Mouse (Mus musculus) MN1 (cell line): ENCODE measurements around the gene Mark2.
A peak's percentile ranks its signal among the peaks of the same experiment; 100 is the strongest.

Source experiments
- DNase-seq: peaks from one replicate; pipeline ENCODE4 v3.0.0-alpha.2; 2016; ENCODE audit warnings: low spot score

Mark2 gene

DNA sequence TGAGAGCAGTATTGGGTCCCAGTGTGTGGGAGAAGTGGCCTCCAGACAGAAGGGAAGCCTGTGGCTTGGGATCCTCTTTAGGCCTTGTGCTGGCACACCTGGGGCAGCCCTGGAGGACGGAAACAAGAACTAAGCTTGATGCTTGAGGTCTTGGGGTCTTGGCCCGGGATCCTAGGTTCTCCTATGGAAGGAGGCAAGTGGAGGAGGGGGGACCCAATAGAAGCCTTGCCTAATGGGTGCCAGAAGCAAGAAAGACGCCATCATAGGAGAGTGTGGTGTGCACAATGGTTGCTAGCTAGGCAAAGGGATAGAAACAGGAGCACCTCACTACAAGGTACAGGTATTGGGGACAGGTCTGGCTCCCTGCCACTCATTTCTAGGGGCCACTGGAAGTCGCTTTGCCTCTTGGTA lies 75.2 kb downstream of the Mark2 start:
- peak; percentile 21 for DNase-seq

DNA sequence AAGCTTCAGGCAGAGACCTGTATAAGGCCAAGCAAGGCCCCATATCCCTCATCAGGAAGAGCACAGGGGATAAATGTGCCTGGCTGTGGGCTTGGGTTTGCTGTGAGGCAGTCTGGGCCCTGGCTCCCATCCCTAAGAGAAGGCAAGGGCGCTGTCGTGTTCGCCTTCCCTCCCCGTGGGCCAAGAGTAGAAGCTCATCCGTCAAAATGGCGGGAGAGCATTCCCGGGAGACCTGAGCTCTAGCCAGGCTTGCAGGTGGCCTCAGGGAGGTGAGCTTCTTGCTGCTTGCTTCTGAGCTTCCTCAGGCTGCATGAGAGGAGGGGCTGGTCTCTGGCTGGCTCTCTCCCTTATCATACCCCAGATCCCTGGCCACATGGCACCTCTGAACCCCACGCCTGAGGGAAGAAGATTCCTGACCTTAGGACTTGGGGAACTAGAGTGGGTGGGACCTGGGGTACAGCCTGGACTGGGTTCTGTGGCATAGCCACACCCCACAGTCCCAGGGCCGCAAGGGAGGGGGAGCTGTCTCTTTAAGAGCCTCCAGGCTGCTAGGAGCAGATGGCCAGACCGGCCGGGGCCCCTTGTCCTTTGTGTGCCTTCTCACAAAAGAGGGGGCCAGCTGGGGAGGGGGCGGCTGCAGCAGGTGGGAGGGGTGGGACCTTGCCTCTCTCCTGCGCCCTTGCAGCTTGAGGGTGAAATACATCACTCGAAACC lies 76.0 kb downstream of the Mark2 start:
- DNase-seq, result peak; percentile 61

DNA sequence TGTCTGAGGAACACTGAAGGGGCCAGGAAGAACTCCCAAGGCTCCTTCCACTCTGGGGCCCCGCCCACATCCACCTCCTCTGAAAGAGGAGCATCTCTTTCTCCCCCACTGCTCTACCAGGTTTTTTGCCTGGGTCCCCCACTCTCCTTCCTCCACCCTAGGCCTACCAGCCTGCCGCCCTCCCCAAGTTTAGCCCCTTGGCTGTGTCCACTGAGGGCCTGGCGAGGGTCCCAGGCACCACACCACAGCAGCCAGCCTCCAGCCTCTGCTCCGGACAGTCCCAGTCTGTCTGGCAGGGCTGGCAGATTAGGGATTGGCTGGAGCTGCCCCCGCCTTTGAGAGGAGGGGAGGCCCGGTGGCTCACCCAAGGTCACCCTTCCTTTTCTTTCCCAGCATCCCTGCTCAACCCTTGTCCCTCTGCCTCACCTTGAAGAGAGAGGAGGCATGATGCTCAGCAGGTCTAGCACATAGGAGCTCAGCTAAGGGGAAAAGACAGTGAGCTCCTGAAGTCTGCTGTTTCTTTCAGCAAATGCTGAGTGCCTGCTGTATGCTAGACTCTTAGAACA lies 76.8 kb downstream of the Mark2 start:
- DNase-seq, result peak; percentile 53

DNA sequence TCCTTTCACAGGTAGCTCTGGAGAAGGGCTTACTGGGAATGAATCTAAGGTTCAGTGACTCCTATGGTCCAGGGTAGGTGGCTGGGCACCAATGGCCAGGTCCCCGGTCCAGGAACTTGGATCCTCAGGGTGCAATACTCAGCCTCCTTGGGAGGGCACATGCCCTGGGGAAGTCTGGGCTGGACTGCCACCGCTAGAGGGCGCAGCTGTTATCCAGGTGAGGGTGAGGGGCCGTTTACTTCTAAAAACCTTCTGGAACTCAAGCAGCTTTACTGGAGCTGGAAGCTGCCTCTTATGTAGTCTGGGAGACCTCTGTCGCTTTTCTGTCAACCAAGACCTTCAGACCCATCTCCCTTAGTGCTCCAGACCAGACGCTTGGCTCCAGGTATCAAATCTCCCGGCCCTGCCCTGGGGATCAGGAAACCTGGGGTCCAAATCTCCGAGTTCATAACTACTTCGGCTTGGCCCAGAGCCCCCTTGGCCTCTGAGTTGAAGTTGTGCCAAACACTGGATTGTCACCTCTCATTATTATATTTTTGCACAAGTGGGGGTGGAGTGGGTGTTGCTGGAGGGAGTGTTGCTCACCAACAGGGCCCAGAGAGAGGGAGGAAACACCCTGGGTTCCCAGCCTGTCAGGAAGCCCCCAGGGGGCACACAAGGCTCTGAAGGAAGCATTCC lies 77.4 kb downstream of the Mark2 start:
- DNase-seq, result peak; percentile 73

DNA sequence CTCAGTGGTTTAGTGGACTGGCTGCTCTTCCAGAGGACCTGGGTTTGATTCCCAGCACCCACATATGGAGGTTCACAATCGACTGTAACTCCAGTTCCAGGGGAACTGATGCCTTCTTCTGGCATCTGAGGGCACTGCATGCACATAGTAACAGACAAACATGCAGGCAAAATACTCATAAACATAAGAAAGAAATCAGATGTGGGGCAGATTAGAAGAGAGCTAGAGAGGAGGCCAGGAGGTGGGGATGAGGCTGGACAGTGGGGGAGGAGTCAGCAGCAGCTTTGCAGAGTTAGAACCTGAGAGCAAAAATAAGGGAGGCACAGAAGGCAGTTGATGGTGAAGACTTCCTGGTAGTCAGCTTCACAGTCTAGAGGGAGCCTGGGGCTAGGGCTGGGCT lies 79.1 kb downstream of the Mark2 start:
- DNase-seq, result no peak

DNA sequence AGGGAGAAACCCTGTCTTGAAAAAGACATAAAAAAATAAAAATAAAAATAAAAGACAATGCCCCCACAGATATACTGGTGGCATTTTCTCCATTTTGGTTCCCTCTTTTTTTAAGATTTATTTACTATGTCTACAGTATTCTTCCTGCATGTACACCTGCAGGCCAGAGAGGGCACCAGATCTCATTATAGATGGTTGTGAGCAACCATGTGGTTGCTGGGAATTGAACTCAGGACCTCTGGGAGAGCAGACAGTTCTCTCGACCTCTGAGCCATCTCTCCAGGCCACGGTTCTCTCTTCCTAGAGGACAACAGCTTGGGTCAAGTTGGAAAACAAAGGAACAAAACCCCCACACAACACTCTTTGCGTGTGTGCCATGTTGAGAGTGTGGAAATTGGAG lies 79.7 kb downstream of the Mark2 start:
- DNase-seq, result no peak

DNA sequence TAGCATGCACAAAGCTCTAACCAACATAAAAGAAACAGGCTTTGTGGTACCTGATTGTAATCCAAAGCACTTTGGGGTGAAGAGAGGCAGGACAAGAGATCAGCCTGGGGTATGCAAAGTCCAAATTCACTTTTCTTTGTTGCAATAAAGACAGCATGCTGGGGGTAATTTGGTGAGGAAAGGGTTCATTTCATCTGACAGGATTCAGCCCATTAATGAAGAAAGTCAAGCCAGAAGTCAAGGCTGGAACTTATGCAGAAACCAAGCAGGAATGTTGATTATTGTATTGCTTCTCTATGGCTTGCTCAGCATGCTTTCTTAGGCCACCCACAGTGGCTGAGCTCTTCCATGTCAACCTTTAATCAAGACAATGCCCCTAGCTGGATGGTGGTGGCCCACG lies 80.2 kb downstream of the Mark2 start:
- no peak for DNase-seq

DNA sequence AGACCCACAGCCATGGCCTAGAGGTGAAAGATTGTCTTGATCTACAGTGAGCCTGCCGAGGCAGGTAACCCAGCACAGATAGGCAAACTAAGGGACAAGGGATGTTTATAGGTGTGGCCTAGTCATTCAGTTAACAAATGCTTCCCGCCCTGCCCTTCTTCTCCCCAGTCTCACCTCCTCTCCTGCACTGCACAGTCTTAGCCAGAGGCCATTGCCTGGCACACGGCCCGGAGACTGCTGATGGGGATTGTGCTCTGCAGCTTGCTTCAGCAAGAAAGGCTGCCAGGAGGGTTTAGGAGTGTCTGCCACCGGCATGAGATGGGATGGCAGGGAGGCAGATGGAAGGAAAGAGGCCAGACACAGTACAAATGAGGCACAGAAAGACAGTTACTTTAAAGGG lies 83.8 kb downstream of the Mark2 start:
- DNase-seq, result peak; percentile 65

DNA sequence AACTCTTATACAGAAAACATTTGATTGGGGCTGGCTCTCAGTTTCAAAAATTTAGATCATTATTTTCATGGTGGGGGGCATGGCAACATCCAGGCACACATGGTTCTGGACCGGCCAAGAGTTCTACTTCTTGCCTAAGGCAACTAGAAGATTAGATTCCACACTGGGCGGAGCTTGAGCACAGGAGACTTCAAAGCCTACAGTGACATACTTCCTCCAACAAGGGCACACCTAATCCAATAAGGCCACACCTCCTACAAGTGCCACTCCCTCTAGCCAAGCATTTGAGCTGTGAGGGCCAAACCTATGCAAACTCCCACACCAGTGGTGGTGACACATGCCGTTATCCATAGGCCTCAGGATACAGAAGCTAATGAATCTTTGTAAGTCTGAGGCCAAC lies 95.6 kb downstream of the Mark2 start:
- DNase-seq, result no peak

DNA sequence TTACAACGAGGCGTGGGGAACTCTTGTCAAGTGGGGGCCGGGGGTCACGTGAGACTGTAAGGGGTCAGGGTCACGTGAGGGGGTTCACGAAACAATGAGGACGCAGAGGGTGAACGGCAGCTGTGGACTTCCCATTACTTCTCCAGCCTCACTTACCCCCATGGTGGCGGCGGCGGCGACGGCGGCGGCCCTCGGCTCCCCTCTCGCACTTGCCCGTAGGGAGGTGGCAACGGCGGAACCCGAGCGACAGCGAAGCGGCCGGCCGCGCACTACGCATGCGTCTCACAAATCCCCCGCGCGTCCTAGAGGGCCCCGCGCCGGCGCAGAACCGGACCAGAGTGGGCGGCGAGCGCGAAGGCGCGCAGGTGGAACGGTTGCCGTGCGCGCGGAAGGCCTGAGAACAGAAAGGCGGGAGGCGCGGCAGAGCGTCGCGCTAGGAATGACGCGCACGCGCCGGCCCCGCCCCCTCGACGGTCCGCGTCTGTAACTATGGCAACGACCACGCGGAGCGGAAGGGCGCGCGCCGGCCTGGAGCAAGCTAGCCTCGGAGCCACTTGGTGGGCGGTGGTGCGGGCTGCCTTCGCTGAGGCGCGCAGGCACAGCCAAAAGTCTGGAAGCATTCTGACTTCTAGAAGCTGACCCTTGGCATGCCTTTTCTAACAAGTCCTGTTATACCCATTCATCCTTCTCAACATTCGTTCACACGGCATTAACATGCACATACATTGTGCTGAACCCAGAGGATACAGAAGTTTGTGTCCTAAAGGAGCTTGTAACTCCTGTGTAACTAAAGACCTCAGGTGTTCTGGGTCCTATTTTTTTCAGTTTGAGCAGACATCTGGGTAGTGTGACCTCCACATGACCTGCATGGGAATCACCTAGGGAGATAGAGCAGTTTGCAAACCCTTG lies 100.6 kb downstream of the Mark2 start, which contains the start of gene Naa40:
Gene Naa40 (minus strand): TSS at position 402 of the 909 bp plus-strand sequence.
- peak; percentile 94 for DNase-seq

DNA sequence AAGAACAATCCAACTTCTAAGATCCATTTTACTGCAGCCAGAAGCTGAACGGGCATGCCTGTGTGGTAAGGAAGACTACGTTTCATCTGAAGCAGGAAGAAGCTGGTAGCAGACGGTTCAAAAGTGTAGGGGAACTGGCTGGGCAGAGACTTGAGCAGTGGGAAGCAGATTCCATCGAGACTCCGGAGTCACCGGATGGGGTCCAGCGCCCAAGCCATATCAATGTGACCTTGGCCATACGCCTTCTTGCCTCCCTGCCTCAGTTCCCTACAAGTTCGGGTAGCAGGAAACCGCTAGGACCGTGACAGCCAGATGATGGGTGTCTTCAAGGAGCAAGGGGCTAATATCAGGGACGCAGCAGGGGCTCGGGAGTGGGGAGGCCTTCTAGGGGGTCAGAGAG lies 101.4 kb downstream of the Mark2 start:
- peak; percentile 15 for DNase-seq

DNA sequence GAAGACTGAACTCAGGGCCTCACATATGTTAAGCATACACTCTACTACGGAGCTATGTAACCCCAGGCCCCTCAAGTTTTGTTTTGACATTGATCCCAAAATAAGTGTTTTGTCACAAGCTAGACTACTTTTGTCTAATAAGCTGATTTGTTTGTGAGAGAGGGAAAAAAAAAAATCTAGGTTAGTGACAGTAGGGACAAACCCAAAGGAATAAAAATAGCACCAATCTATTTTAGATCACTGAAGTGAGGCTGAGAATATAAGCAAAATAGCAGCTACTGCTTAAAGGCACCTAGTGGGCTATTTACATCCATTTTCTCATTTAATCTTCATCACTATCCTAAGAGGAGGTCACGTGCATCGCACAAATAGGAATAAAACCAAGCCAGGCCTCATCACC lies 102.1 kb downstream of the Mark2 start:
- DNase-seq, result no peak

DNA sequence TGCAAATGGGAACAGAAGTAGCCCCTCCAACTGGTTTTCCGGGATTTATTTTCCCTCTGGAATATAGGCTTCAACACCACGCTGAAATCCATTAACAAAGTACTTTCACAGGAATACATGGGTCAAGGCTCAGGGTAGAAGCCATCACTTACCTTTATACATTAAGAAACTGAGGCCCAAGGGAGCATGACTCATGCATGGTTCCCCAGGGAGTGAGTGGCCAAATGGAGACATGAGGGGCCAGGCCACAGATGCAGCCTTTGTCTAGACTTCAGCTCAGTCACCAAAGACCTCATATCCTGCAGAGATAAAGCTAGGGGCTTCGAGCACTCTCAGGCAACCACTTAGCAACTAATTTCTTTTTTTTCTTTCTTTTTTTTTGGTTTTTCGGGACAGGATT lies 104.9 kb downstream of the Mark2 start:
- peak; percentile 21 for DNase-seq

DNA sequence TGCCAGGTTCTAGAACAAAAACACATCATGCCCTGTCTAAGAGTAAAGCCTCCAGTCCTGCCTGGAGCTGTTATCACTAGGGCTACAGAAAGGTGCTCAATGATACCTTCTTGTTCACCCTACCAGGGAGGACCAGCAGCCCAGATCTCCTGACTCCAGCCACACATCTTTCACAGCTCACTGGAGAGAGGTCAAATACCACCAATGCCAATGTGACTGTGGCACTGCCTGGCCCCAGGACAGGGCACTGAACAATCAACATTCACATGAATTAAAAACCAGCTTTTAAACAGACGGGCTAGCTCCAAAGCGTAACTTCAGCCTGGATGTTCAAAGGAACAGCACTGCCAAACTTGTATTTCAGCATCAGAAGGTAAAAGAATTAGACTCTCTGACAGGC lies 105.6 kb downstream of the Mark2 start:
- DNase-seq, result no peak

DNA sequence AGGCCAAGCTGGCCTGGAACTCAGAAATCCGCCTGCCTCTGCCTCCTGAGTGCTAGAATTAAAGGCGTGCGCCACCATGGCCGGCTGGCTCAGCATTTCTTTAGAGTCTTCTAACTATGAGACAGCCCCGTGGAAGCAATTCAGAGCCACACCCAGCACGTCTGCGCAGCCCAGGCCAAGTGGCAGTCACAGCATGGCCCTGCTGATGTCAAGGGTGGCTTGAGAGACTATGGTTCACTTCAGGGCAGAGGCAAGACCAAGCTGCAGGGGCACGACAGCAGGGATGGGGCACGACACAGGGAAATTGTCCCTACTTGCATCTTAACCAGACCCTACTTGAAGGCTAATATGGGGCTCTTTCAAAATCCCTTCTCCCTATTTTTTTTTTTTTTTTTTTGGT lies 106.2 kb downstream of the Mark2 start:
- no peak for DNase-seq

DNA sequence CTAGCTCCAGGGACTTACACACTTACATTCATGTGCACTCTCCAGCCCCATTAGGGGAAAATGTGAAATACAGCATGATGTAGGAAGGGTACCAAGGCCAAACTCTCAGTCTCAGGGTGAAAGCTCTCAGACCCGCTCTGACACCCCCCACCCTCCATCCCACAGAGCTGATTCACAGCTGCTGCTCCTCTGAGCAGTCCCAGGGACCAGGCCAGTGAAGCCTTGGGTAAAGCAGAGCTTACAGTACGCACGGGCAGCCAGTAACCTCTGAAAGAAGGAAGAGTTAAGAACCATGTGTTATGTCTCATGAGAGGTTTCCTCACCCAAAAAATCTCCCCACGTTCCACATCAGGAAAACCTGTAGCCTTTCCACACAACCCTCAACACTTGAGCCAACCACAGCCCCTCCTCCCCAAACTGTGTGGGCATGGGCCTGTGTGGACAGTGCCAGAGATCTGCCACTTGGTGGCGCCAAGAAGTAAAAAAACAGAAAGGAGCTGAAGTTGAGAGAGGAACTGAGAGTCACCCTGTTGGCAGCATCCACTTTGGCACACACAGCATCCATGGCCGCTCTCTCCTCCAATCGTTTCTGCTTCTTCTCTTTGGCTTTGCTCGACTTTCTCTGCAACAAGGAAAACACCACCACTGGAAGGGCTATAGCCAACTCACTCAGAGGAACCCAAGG lies 107.0 kb downstream of the Mark2 start:
- DNase-seq, result peak; percentile 77

DNA sequence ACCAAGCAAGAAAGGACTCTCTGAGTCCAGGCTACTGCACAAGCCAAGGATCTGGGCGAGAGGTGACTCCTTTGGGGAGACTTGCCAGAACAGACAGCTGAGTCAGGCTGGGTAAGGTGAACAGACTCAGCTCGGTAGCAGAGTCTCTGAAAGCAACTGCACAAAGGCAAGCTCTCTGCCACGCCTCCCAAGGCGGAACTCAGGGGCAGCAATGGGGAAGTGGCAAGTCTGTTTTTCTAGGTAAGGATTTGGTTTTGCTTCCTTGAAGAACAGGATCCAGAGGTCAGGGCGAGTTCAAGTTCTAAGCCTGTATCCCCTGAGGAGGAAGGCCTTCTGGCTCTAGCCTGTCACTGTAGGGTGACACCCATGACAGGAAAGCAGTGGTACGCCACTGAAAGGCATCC lies 115.1 kb downstream of the Mark2 start:
- no peak for DNase-seq
